Mouse (Mus musculus) testis, adult 2 months (tissue): Measurements from ENCODE around the gene Wfikkn2.

Source experiments
- CTCF ChIP-seq: fragments of 200-500 bp; IDR thresholded peaks from 2 replicates; pipeline ENCODE4 v1.5.1; 2012; ENCODE audit warnings: low read depth, mild to moderate bottlenecking, inconsistent platforms, low read length, moderate library complexity; ENCODE audit not compliant: control insufficient read depth, insufficient read depth, insufficient replicate concordance
- POLR2A ChIP-seq: fragments of 200-500 bp; IDR thresholded peaks from 2 replicates; pipeline ENCODE4 v1.6.1; 2012; ENCODE audit warnings: low read depth, mild to moderate bottlenecking, inconsistent platforms, low read length, moderate library complexity; ENCODE audit not compliant: control insufficient read depth

- TF ChIP-seq CTCF = no peak
- no peak for TF ChIP-seq POLR2A
Measured at GRCm38 (mm10) chr11:94216247-94216646, 29.6 kb downstream of the Wfikkn2 start.
